Mouse (Mus musculus) ZHBTc4 (cell line): ENCODE measurements at regions not wholly inside any gene's neighbourhood (a gene's known extent, or its start where the extent isn't known, plus 50 kb on each side); places are given as distances from the start of the nearest gene placed in this dataset.
A peak's percentile ranks its signal among the peaks of the same experiment; 100 is the strongest.

Experiments used
- DNase-seq: peaks from one replicate; pipeline ENCODE4 v3.0.0-alpha.2; 2011; ENCODE audit warnings: low read depth, low spot score

GRCm38 (mm10) chr10:26434586-26434985 lies 58.8 kb upstream of the L3mbtl3 start:
- no peak for DNase-seq

- DNase-seq, result no peak
Measured at GRCm38 (mm10) chr10:26440720-26441119, 64.9 kb upstream of the L3mbtl3 start.

- no peak for DNase-seq
Measured at GRCm38 (mm10) chr10:26484311-26484710, 108.5 kb upstream of the L3mbtl3 start.

- DNase-seq, result no peak
Measured at GRCm38 (mm10) chr10:26491351-26491750, 115.6 kb upstream of the L3mbtl3 start.

- DNase-seq, result no peak
Measured at GRCm38 (mm10) chr10:26492146-26492545, 116.4 kb upstream of the L3mbtl3 start.

GRCm38 (mm10) chr10:26492856-26493484 lies 117.2 kb upstream of the L3mbtl3 start:
- no peak for DNase-seq

- no peak for DNase-seq
Measured at GRCm38 (mm10) chr10:26493801-26494200, 118.0 kb upstream of the L3mbtl3 start.

GRCm38 (mm10) chr10:26494380-26494781 lies 118.6 kb upstream of the L3mbtl3 start:
- peak; percentile 69 for DNase-seq

- DNase-seq, result no peak
Measured at GRCm38 (mm10) chr10:26500265-26500935, 124.6 kb upstream of the L3mbtl3 start.

GRCm38 (mm10) chr10:26520879-26521278 lies 145.1 kb upstream of the L3mbtl3 start:
- peak; percentile 19 for DNase-seq

- no peak for DNase-seq
Measured at GRCm38 (mm10) chr10:26525848-26526546, 150.2 kb upstream of the L3mbtl3 start.

GRCm38 (mm10) chr10:26540189-26540588 lies 164.4 kb upstream of the L3mbtl3 start:
- DNase-seq, result no peak

GRCm38 (mm10) chr10:26544061-26544460 lies 168.3 kb upstream of the L3mbtl3 start:
- no peak for DNase-seq

- DNase-seq, result peak; percentile 2
Measured at GRCm38 (mm10) chr10:26544796-26545195, 169.0 kb upstream of the L3mbtl3 start.

- DNase-seq, result no peak
Measured at GRCm38 (mm10) chr10:26556246-26556645, 180.5 kb upstream of the L3mbtl3 start.

GRCm38 (mm10) chr10:26558118-26558517 lies 182.3 kb upstream of the L3mbtl3 start:
- DNase-seq, result no peak

GRCm38 (mm10) chr10:26559323-26559722 lies 183.6 kb upstream of the L3mbtl3 start:
- DNase-seq, result no peak

GRCm38 (mm10) chr10:26560456-26560855 lies 184.7 kb upstream of the L3mbtl3 start:
- no peak for DNase-seq

- DNase-seq, result peak; percentile 7
Measured at GRCm38 (mm10) chr10:26564462-26564861, 188.7 kb upstream of the L3mbtl3 start.

GRCm38 (mm10) chr10:26567613-26568012 lies 185.6 kb upstream of the Arhgap18 start:
- DNase-seq, result peak; percentile 43

- no peak for DNase-seq
Measured at GRCm38 (mm10) chr10:26570468-26570867, 182.8 kb upstream of the Arhgap18 start.

- DNase-seq, result no peak
Measured at GRCm38 (mm10) chr10:26571377-26571776, 181.8 kb upstream of the Arhgap18 start.

GRCm38 (mm10) chr10:26576153-26576552 lies 177.1 kb upstream of the Arhgap18 start:
- no peak for DNase-seq
